Mouse (Mus musculus) cortical plate, adult 2 months (tissue): ENCODE measurements around the gene Tet2.

Experiments
- CTCF ChIP-seq: fragments of 200-500 bp; IDR thresholded peaks from 2 replicates; pipeline ENCODE4 v1.5.1; 2011; ENCODE audit warnings: mild to moderate bottlenecking, control low read depth, low read length; ENCODE audit not compliant: insufficient read depth; ENCODE audit errors: extremely low read depth
- POLR2A ChIP-seq: fragments of 200-500 bp; IDR thresholded peaks from 2 replicates; pipeline ENCODE4 v1.6.1; 2011; ENCODE audit warnings: mild to moderate bottlenecking, low read length, control low read depth; ENCODE audit not compliant: insufficient read depth; ENCODE audit errors: extremely low read depth

GRCm38 (mm10) chr3:133545304-133545666 is 346 bp upstream of the Tet2 start:
- no peak for TF ChIP-seq CTCF
- no peak for TF ChIP-seq POLR2A
